Mouse (Mus musculus): ENCODE measurements around the gene Cept1. TPM values are rescaled to one million over a fixed set of nuclear protein-coding genes. Genes with fewer than 3 reads are reported as not detected.
A peak's percentile ranks its signal among the peaks of the same experiment; 100 is the strongest.
"Not testable (repeated sequence)": the region's sequence is repeated elsewhere in the genome, so short reads cannot be mapped to it uniquely, and the experiment has no call there.

The Cept1 gene
- polyA plus RNA-seq (2015; fragmentation: Nextera tagmentation; extraction: Ambion mirVana): 35.8 and 38.5 TPM in 2 replicates

DNA sequence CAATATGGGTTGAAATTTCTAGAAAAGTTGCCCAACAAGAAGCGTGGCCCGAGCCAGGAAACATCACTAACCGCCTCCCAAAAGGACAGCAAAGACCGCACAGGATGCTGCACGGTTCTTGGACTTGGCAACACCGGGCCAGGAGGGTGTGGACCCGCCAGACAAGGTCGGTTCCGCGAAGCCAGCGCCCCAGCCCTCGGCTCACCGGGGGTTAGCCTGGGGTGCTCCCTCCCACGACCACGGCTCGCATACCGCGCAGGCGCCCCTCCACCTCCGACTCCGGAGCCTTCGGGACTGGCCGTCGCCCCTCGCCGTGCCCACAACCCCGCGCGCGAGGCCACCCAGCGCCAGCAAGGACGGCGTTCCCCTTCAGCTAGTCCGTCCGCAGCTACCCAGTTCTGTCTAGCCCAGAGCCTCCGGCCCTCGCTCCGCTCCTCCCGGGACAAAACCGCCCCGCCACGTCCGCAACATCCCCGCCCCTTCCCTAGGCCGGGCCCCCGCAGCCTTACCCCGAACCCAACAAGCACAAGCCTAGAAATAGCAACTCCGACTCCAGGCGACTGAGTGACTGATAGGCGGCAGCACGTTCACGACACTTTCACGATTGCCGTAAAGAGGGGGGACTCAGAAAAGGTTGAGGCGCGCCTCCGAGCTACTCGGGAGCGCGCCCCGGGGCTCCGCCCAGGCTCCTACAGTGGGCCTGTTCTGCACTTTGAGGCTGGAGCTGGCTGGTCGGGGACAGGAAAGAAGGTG lies at the start of gene Cept1, which contains the start of gene Dram2:
Cept1 (minus strand) TSS at position 632 of the 753 bp plus-strand sequence.
Dram2 (plus strand) TSS at position 628 of the 753 bp plus-strand sequence.
- Histone ChIP-seq H3K9me3 (replicated peaks) (no peaks in the 10 kb centered on the region), H3K4me3 (peak within 1 kb of the TSS; percentile 88), H3K27ac (peak within 1 kb of the TSS; percentile 94), H3K27me3 (no peaks in the 10 kb centered on the region), H3K36me3 (ENCODE audit: poor library complexity, severe bottlenecking) (0 out of 2 replicates have a peak, but pooled peaks cover 6% of the 10 kb centered on the region), H3K4me1 (peaks cover 22% of the 10 kb centered on the region), H3K4me2 (peak within 1 kb of the TSS; percentile 70), H3K9ac (peak within 1 kb of the TSS; percentile 92)
- WGBS: under 1% methylated on average over 59 of the region's 63 CpGs
- ATAC-seq: peak; percentile 97

DNA sequence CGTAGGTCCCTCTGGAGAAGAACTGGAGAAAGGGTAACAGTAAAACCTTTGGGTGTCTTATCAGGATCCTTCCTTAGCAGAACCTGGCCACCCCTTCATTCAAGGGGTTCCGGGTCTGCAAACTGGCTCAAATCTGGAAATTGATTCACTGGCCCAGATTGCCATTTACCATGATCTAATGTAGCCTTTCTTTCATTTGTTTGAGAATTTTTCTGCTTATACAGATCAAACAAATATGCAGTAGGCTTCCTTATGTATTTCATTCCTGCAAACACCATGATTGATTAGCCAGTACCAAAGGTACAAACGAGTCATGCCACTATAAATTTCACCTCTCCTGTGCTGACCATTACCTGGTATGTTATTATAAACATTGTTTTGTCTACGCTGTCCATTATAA lies 46.0 kb upstream of the Cept1 start:
- not testable (repeated sequence) for H3K4me3 ChIP-seq; H3K9ac ChIP-seq; H3K36me3 ChIP-seq (ENCODE audit: poor library complexity, severe bottlenecking); H3K4me2 ChIP-seq; H3K4me1 ChIP-seq; H3K9me3 ChIP-seq (replicated peaks); H3K27me3 ChIP-seq; H3K27ac ChIP-seq; ATAC-seq
- 86% methylated on average over 4 of the region's 4 CpGs for WGBS

DNA sequence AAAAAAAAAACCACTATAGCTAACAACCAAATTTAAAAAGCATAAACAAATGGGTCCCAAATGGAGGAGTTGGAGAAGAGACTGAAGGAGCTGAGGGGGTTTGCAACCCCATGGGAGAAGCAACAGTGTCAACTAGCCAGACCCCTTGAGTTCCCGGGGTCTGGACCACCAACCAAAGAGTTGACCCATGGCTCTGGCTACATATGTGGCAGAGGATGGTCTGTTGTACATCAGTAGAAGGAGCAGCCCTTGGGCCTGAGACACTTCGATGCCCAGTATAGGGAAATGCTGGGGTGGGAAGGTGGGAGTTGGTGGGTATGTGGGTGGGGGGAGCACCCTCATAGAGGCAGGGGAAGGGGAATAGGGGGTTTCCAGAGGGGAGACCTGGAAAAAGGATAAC lies 31.7 kb upstream of the Cept1 start:
- H3K4me1 ChIP-seq: no peaks in the 10 kb centered on the region
- no peak overlapping the region for H3K4me3 ChIP-seq
- no peak for ATAC-seq
- H3K36me3 ChIP-seq (ENCODE audit: poor library complexity, severe bottlenecking): no peaks in the 10 kb centered on the region
- WGBS: 93% methylated on average over 2 of the region's 2 CpGs
- H3K9me3 ChIP-seq (replicated peaks): no peaks in the 10 kb centered on the region
- H3K4me2 ChIP-seq: no peak overlapping the region
- H3K27me3 ChIP-seq: no peaks in the 10 kb centered on the region
- H3K27ac ChIP-seq: no peak overlapping the region
- no peak overlapping the region for H3K9ac ChIP-seq

DNA sequence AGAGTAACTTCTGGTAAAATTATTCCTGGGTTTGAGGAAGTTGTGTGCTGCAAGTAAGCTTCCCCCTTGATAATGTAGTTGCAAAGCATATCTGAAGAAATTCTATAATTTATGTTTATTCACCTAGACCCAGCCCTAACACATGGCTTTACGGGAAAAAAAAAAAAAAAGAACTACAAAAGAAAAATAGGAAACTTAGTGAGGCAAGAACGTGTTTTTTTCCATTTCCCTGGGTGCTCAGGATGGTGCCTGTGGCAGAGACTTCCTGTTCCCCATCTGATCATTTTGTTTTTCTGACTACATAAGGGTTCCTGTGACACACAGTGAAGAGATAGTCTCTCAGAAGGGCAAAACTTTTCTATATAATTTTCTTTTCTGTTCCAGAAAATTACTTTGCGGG lies 25.6 kb upstream of the Cept1 start:
- ATAC-seq: no peak
- Histone ChIP-seq H3K4me1 (no peaks in the 10 kb centered on the region), H3K4me2 (no peak overlapping the region), H3K9me3 (replicated peaks) (no peaks in the 10 kb centered on the region), H3K36me3 (ENCODE audit: poor library complexity, severe bottlenecking) (0 out of 2 replicates have a peak, but pooled peaks cover 9% of the 10 kb centered on the region), H3K27ac (no peak overlapping the region), H3K9ac (no peak overlapping the region), H3K4me3 (no peak overlapping the region), H3K27me3 (no peaks in the 10 kb centered on the region)
- WGBS: 84% methylated on average over 3 of the region's 3 CpGs

DNA sequence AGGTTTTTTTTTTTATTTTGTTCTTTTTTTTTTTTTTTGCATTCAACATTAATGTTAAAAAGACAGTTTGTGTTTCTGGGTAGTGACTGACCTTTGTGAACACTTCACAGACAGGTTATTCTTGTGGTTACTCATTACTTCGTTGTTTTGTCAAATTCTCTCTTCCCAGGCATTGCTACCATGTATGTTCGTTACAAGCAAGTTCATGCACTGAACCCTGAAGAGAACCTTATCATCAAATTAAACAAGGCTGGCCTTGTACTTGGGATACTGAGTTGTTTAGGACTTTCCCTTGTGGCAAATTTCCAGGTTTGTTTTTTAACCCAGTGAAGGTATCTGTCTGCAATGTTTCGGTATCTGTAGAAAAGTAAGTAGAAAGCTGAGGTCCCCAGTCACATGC lies 18.3 kb upstream of the Cept1 start:
- Histone ChIP-seq H3K4me3 (no peak overlapping the region), H3K4me2 (no peak overlapping the region), H3K36me3 (ENCODE audit: poor library complexity, severe bottlenecking) (peaks cover 13% of the 10 kb centered on the region; the same call in 1 of the 2 replicates), H3K27me3 (no peaks in the 10 kb centered on the region), H3K9me3 (replicated peaks) (no peaks in the 10 kb centered on the region), H3K4me1 (no peaks in the 10 kb centered on the region), H3K9ac (no peak overlapping the region), H3K27ac (no peak overlapping the region)
- ATAC-seq: no peak
- 92% methylated on average over 3 of the region's 3 CpGs for WGBS

DNA sequence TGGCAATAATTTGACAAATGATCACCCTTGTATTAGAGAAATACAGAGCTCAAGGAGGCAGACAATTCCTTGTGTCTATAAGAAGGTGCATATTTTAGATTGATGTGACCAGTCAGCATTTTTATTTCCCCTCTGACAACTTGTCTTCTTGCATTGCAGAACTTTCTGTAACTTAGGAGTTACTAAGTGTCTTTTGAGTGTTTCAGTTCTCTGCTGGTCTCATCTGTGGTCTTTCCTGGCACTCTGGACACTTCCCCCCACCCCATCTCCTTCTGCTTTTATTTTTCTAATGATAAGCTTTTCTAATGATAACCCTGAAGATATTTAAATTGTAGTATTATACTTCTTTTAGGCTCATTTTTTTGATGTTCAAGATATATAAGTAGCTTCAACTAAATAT lies 10.7 kb upstream of the Cept1 start:
- H3K27me3 ChIP-seq: no peaks in the 10 kb centered on the region
- no peaks in the 10 kb centered on the region for H3K4me1 ChIP-seq
- no peak overlapping the region for H3K27ac ChIP-seq
- no peak overlapping the region for H3K4me2 ChIP-seq
- no peak overlapping the region for H3K9ac ChIP-seq
- H3K9me3 ChIP-seq (replicated peaks): no peaks in the 10 kb centered on the region
- no peak for ATAC-seq
- no peak overlapping the region for H3K4me3 ChIP-seq
- H3K36me3 ChIP-seq (ENCODE audit: poor library complexity, severe bottlenecking): peaks cover 30% of the 10 kb centered on the region

DNA sequence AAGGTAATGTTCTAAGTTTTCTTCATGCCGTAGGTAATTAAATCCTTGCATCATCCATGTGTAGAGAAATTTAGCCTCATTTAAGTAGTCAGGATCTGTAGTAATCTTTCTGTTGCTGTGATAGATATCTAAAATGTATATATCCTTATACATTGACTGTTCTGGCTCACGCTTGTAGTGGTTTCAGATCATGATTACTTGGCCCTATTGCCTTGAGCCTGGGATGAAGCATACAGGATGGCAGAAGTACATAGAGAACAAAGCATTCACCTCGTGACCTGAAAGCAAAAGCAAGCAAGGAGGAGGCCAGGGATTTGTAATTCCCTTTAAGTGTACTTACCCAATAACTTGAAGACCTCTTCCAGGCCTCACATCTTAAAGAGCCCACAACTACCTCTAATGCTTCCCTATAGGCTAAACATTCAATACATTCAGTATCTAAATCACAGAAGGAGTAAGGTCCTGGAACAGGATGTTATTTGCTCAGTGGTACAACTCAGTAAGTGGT lies 8.2 kb upstream of the Cept1 start:
- 90% methylated on average over 3 of the region's 3 CpGs for WGBS
- ATAC-seq: no peak
- Histone ChIP-seq H3K27ac (no peak overlapping the region), H3K4me3 (no peak overlapping the region), H3K4me1 (no peaks in the 10 kb centered on the region), H3K9ac (no peak overlapping the region), H3K36me3 (ENCODE audit: poor library complexity, severe bottlenecking) (peaks cover 38% of the 10 kb centered on the region), H3K9me3 (replicated peaks) (no peaks in the 10 kb centered on the region), H3K4me2 (no peak overlapping the region), H3K27me3 (no peaks in the 10 kb centered on the region)

DNA sequence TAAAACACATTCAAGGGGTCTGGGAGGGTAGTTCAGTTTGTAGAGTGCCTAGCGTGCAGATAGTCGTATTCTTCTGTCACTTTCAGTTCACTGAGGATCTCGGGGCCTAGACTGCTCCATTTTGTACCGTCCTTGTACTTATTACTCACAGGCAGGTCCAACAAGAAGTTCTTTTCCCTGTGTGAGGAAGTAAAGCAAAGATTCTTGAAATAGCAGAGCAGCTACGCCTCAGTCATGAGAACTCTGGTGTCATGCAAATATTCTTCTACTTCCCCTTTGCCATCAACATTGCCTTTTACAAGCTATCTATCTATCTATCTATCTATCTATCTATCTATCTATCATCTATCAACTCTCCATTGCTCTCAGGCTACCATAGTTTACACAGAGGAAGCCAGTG lies 5.8 kb upstream of the Cept1 start:
- ATAC-seq: no peak
- 94% methylated on average over 5 of the region's 5 CpGs for WGBS
- Histone ChIP-seq H3K36me3 (ENCODE audit: poor library complexity, severe bottlenecking) (peaks cover 38% of the 10 kb centered on the region), H3K9me3 (replicated peaks) (no peaks in the 10 kb centered on the region), H3K9ac (no peak overlapping the region), H3K27me3 (no peaks in the 10 kb centered on the region), H3K4me3 (no peak overlapping the region), H3K4me1 (peaks cover 10% of the 10 kb centered on the region; the same call in 1 of the 2 replicates), H3K27ac (no peak overlapping the region), H3K4me2 (no peak overlapping the region)

DNA sequence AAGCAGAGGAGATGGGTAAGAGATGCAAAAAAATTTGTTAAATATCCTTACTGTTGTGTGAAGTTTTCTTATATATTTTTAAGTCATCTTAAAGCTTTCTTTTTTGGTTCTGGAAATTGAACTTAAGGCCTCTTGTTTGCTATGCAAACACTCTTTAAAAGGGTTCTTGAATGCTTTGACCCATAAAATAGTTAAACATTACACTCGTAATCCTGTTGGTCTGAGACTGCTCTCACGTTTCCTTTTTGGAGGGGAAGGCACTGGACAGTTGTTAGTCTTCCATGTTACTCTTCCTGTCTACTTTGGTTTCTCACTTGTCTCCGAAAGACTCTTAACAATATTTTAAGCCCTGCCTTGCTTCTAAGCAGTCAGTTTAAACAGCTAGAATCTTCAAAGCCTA lies 1.4 kb upstream of the Cept1 start:
- Histone ChIP-seq H3K27ac (no peak overlapping the region), H3K27me3 (no peaks in the 10 kb centered on the region), H3K9me3 (replicated peaks) (no peaks in the 10 kb centered on the region), H3K4me3 (no peak overlapping the region), H3K36me3 (ENCODE audit: poor library complexity, severe bottlenecking) (peaks cover 14% of the 10 kb centered on the region; the same call in 1 of the 2 replicates), H3K4me2 (peak overlapping the region; percentile 29; the same call in 1 of the 2 replicates), H3K4me1 (peaks cover 22% of the 10 kb centered on the region), H3K9ac (no peak overlapping the region)
- ATAC-seq: no peak
- 54% methylated on average over 3 of the region's 3 CpGs for WGBS

DNA sequence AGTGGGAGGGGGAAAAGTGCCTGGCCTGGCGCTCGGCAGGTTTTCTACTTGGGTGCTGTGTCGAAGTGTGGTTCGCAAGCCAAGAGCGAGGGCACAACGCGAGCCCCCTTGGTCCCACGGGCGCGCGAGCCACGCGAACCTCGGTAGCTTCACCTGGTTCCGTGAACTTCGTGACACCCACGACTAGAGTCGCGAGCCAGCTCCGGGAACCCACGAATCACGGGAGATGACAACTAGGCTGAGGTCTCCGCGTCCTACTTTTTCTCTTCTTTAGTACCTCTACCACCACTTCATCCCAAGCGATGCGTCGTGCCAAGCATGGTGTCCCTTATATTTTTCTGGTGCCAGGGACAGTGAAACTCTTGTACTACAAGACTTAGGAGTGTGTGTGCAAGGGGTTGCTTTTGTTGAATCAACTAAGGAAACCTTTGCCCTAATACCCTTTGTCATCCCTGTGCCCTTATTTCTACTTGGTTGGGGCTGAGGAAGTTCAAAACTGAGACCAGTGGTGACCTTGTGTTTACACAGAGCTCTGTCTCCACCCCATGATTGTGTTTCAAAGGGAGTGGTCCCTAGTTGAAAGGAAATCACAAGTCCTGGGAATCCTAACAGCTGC lies 430 bp upstream of the Cept1 start:
- peak overlapping the region; percentile 70 for H3K4me2 ChIP-seq
- H3K27ac ChIP-seq: peak overlapping the region; percentile 72
- peak overlapping the region; percentile 92 for H3K9ac ChIP-seq
- peaks cover 22% of the 10 kb centered on the region for H3K4me1 ChIP-seq
- ATAC-seq: peak; percentile 50
- H3K4me3 ChIP-seq: peak overlapping the region; percentile 88
- H3K27me3 ChIP-seq: no peaks in the 10 kb centered on the region
- no peaks in the 10 kb centered on the region for H3K9me3 ChIP-seq (replicated peaks)
- H3K36me3 ChIP-seq (ENCODE audit: poor library complexity, severe bottlenecking): 0 out of 2 replicates have a peak, but pooled peaks cover 7% of the 10 kb centered on the region
- WGBS: under 1% methylated on average over 27 of the region's 27 CpGs

DNA sequence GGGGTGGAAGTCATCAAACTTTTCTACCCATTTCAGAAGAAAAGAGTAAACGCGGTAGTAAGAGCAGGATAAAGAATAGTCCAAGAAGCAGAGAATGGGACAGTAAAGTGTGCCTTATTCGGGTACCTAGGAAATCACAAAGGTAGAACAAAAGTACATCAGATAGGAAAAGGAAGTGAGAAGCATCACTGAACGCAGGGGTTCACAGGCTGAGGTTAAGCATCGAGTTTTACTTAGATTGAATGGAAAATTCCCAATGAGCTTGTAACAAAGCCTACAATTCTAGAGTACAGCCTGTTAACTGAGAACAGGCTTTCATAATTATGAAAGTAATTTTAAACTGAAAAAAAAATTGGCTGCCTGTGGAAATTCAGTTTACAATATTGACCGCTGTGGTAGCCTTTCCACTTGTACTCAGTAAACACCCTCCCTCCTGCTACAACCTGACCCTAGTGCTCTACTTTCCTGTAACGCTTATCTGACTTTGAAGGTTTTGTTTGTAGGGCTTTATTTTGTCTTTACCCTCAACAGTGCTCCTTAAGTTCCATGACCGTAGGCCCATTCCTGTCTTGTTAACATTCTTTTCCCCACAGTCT lies 2.8 kb downstream of the Cept1 start:
- H3K36me3 ChIP-seq (ENCODE audit: poor library complexity, severe bottlenecking): no peaks in the 10 kb centered on the region
- no peak overlapping the region for H3K4me2 ChIP-seq
- no peak for ATAC-seq
- H3K4me3 ChIP-seq: no peak overlapping the region
- WGBS: 93% methylated on average over 8 of the region's 8 CpGs
- H3K27ac ChIP-seq: no peak overlapping the region
- H3K27me3 ChIP-seq: no peaks in the 10 kb centered on the region
- H3K9me3 ChIP-seq (replicated peaks): no peaks in the 10 kb centered on the region
- no peak overlapping the region for H3K9ac ChIP-seq
- peaks cover 17% of the 10 kb centered on the region for H3K4me1 ChIP-seq

DNA sequence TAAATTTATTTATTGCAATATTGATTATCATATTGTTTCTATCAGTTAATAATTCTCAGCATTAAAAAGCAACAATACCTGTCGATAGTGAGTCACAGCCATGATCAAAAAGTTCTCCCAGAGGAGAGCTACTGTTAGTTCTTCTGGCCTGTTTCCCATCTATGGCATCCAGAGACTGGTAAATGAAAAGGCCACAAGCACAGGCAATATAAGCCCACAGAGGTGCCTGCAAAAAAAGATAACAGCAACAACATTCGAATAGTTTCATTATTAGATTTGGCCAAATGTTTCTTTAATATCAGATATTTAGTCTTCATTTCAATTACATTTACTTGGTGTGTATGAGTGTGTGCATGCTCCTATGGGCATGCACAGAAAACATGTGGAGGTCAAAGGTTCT lies 14.3 kb downstream of the Cept1 start:
- Histone ChIP-seq H3K9ac (no peak overlapping the region), H3K9me3 (replicated peaks) (no peaks in the 10 kb centered on the region), H3K4me1 (no peaks in the 10 kb centered on the region), H3K36me3 (ENCODE audit: poor library complexity, severe bottlenecking) (peaks cover 5% of the 10 kb centered on the region; the same call in 1 of the 2 replicates), H3K27me3 (no peaks in the 10 kb centered on the region), H3K4me2 (no peak overlapping the region), H3K4me3 (no peak overlapping the region), H3K27ac (no peak overlapping the region)
- WGBS: 92% methylated on average over 2 of the region's 2 CpGs
- ATAC-seq: no peak
